Mouse (Mus musculus) ovary, postnatal 10 days (tissue): ENCODE data around the gene Plk3.

Experiments used
- DNase-seq: peaks from one replicate; pipeline ENCODE4 v3.0.0; 2022; ENCODE audit warnings: low spot score

Gene Plk3

GRCm38 (mm10) chr4:117138295-117139216, 4.8 kb upstream of the Plk3 start:
- DNase-seq: no peak

- DNase-seq: no peak
Observed at GRCm38 (mm10) chr4:117136034-117136433, 2.3 kb upstream of the Plk3 start.

- DNase-seq: no peak
Observed at GRCm38 (mm10) chr4:117134601-117134995, 835 bp upstream of the Plk3 start.

GRCm38 (mm10) chr4:117133366-117133796, 382 bp downstream of the Plk3 start:
- no peak for DNase-seq

GRCm38 (mm10) chr4:117132794-117133143, 994 bp downstream of the Plk3 start:
- DNase-seq: no peak

GRCm38 (mm10) chr4:117131890-117132793, 1.6 kb downstream of the Plk3 start:
- DNase-seq: no peak

- no peak for DNase-seq
Observed at GRCm38 (mm10) chr4:117131198-117131597, 2.6 kb downstream of the Plk3 start.

- DNase-seq: no peak
Observed at GRCm38 (mm10) chr4:117130790-117131189, 3.0 kb downstream of the Plk3 start.

- DNase-seq: no peak
Observed at GRCm38 (mm10) chr4:117127991-117128686, 5.6 kb downstream of the Plk3 start.

GRCm38 (mm10) chr4:117126675-117127290, 7.0 kb downstream of the Plk3 start, which contains the start of gene Tctex1d4:
Gene Tctex1d4, plus strand, starts transcription at chr4:117126794.
- no peak for DNase-seq

- no peak for DNase-seq
Observed at GRCm38 (mm10) chr4:117125910-117126674, 7.7 kb downstream of the Plk3 start.

- DNase-seq: peak; percentile 57
Observed at GRCm38 (mm10) chr4:117125348-117125909, 8.3 kb downstream of the Plk3 start, which contains the start of gene Btbd19. Gene Btbd19, minus strand, starts transcription at chr4:117125725.

GRCm38 (mm10) chr4:117124518-117125347, 9.0 kb downstream of the Plk3 start:
- DNase-seq: peak; percentile 23

- DNase-seq: no peak
Observed at GRCm38 (mm10) chr4:117124218-117124517, 9.6 kb downstream of the Plk3 start.

GRCm38 (mm10) chr4:117123546-117124217, 10.1 kb downstream of the Plk3 start:
- no peak for DNase-seq

- no peak for DNase-seq
Observed at GRCm38 (mm10) chr4:117122209-117122608, 11.6 kb downstream of the Plk3 start.

GRCm38 (mm10) chr4:117120445-117121414, 13.0 kb downstream of the Plk3 start:
- DNase-seq: peak; percentile 72

- DNase-seq: no peak
Observed at GRCm38 (mm10) chr4:117120052-117120444, 13.7 kb downstream of the Plk3 start.
